Mouse (Mus musculus) heart, embryonic 12.5 days (tissue): ENCODE results near the gene Alyref2. TPM values are rescaled to one million over a fixed set of nuclear protein-coding genes. Genes with fewer than 3 reads are reported as not detected.
"Not testable (repeated sequence)": the region's sequence is repeated elsewhere in the genome, so short reads cannot be mapped to it uniquely, and the experiment has no call there.

Experiments used
- ATAC-seq: fragments of 200-750 bp; cut with Nextera tagmentation; 2 replicates; pipeline ENCODE4 v1.8.0; 2017; ENCODE audit warnings: moderate TSS enrichment, moderate library complexity; ENCODE audit not compliant: insufficient number of reproducible peaks, low FRiP score
- H3K27ac ChIP-seq: fragments of 300-500 bp; sonication (generic); 2 replicates; pipeline ENCODE4 v1.5.1; 2016; ENCODE audit warnings: mild to moderate bottlenecking, moderate library complexity; ENCODE audit not compliant: poor library complexity, severe bottlenecking
- H3K27me3 ChIP-seq: fragments of 300-500 bp; sonication (generic); replicated peaks from 2 replicates; pipeline ENCODE4 v1.6.1; 2016; ENCODE audit warnings: mild to moderate bottlenecking, moderate library complexity
- H3K36me3 ChIP-seq: fragments of 300-500 bp; sonication (generic); 2 replicates; pipeline ENCODE4 v1.6.1; 2016; ENCODE audit warnings: mild to moderate bottlenecking, moderate library complexity
- H3K4me1 ChIP-seq: fragments of 300-500 bp; sonication (generic); replicated peaks from 2 replicates; pipeline ENCODE4 v1.6.1; 2016; ENCODE audit warnings: mild to moderate bottlenecking
- H3K4me2 ChIP-seq: fragments of 300-500 bp; sonication (generic); 2 replicates; pipeline ENCODE4 v1.6.1; 2016; ENCODE audit warnings: mild to moderate bottlenecking, moderate library complexity
- H3K4me3 ChIP-seq: fragments of 300-500 bp; sonication (generic); 2 replicates; pipeline ENCODE4 v1.5.1; 2016; ENCODE audit warnings: mild to moderate bottlenecking
- H3K9ac ChIP-seq: fragments of 300-500 bp; sonication (generic); 2 replicates; pipeline ENCODE4 v1.6.1; 2016; ENCODE audit warnings: mild to moderate bottlenecking, moderate library complexity
- H3K9me3 ChIP-seq: fragments of 300-500 bp; sonication (generic); replicated peaks from 2 replicates; pipeline ENCODE4 v1.6.1; 2016; ENCODE audit warnings: mild to moderate bottlenecking, moderate library complexity
- WGBS: fragments of 180-500 bp; shearing (Covaris S2); methylation state at CpG from one replicate; pipeline ENCODE4 v1.1.7; 2016; 5-methylcytosine and 5-hydroxymethylcytosine counted together
- polyA plus RNA-seq: library from polyadenylated mRNA; unstranded; fragments of >200 nt; fragmentation: Nextera tagmentation; extraction: Ambion mirVana; gene quantifications from 2 replicates; pipeline ENCODE4 v1.2.1, GENCODE M21; 2016

Alyref2 gene
- polyA plus RNA-seq, 1 experiment from 2014 or later = 13.3 TPM

DNA sequence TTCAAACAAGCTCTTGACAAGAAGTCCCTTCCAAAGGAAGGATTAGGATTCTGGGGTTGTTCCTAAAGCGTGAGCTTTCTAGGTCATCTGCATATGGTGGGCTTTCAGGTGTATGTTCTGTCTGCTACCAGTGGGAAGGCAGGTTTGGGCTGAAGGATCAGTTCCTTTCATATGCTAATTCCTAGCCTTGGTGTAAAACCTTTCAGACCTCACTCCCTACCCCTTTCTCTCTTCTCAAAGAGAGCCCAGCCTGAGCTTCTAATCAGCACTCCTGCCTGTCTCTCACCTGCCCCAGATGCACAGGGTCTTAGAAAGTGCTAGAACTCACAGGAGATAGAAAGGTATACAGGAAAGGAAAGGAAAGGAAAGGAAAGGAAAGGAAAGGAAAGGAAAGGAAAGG, 31.8 kb upstream of the Alyref2 start:
- WGBS = 59% methylated on average over 1 of the region's 1 CpGs
- no peak for ATAC-seq
- no peak overlapping the region for H3K4me2 ChIP-seq
- H3K27ac ChIP-seq = no peak overlapping the region
- H3K9me3 ChIP-seq = no peaks in the 10 kb centered on the region
- H3K9ac ChIP-seq = no peak overlapping the region
- H3K27me3 ChIP-seq = no peaks in the 10 kb centered on the region
- H3K4me1 ChIP-seq = peaks cover 15% of the 10 kb centered on the region
- no peaks in the 10 kb centered on the region for H3K36me3 ChIP-seq
- H3K4me3 ChIP-seq = no peak overlapping the region

DNA sequence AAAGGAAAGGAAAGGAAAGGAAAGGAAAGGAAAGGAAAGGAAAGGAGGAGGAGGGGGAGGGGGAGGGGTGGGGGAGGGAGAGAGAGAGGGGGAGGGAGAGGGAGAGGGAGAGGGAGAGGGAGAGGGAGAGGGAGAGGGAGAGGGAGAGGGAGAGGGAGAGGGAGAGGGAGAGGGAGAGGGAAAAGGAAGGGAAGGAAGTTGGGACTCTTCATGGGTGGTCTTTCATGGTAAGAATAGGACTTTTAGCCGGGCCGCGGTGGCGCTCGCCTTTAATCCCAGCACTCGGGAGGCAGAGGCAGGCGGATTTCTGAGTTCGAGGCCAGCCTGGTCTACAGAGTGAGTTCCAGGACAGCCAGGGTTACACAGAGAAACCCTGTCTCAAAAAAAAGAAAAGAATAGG, 31.3 kb upstream of the Alyref2 start:
- H3K9ac ChIP-seq, ATAC-seq, H3K4me3 ChIP-seq, H3K4me2 ChIP-seq, H3K27ac ChIP-seq, H3K36me3 ChIP-seq, H3K9me3 ChIP-seq, H3K27me3 ChIP-seq: not testable (repeated sequence)
- peaks cover 15% of the 10 kb centered on the region for H3K4me1 ChIP-seq
- WGBS = 87% methylated on average over 8 of the region's 8 CpGs

DNA sequence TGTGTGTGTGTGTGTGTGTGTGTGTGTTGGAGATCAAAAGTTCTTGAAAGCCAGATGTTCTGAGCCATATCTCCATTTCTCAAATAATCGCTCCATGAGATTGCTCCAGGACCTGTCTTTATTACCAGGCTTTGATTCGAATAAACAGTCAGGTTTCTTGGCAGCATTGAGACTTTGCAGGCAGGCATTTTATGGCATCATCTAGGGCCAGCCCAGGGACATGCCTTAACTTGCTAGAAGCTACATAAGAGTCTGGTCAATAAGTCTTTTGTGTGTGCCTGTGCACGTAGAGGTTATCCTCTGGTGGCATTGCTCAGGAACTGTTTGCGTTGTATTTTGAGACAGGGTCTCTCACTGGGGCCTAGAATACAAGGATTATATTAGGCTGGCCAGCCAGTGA, 29.8 kb upstream of the Alyref2 start:
- no peak overlapping the region for H3K9ac ChIP-seq
- H3K9me3 ChIP-seq = no peaks in the 10 kb centered on the region
- H3K36me3 ChIP-seq = no peaks in the 10 kb centered on the region
- H3K27me3 ChIP-seq = no peaks in the 10 kb centered on the region
- no peak overlapping the region for H3K27ac ChIP-seq
- ATAC-seq = no peak
- WGBS = 71% methylated on average over 4 of the region's 4 CpGs
- H3K4me1 ChIP-seq = peaks cover 15% of the 10 kb centered on the region
- H3K4me2 ChIP-seq = no peak overlapping the region
- no peak overlapping the region for H3K4me3 ChIP-seq

DNA sequence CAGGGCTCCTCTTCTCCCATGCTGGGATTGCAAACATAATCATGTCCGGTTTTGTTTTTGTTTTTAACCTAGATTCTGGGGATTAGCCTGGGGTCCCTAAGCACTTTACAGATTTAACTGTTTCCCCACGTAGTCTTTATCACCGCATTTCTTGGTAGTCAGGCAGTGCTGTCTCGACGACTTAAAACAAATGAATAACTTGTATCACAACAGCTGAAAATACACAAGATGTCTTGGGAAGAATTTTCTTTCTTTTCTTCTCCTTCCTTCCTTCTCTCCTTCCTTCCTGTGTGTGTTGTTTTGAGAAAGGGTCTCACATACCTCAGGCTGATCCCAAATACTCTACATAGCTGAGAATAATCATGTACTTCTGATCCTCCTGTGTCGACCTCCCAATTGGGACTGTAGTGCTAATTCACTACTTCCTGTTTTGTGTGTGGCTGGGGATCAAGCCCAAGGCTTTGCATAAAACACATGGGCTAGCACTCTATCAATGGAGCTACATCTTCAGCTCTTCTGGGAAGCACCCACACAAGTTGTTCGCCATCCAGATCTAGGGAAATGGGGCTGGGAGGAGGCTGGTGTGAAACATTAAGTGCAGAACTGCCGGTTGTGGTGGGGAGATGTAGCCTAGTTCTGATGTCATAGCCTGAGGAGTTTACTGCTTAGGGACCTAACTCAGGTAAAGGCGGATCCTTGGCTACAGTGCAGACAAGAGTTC, 29.2 kb upstream of the Alyref2 start:
- H3K4me3 ChIP-seq = no peak overlapping the region
- no peak overlapping the region for H3K27ac ChIP-seq
- H3K4me2 ChIP-seq = no peak overlapping the region
- 56% methylated on average over 9 of the region's 9 CpGs for WGBS
- no peak for ATAC-seq
- no peaks in the 10 kb centered on the region for H3K27me3 ChIP-seq
- peaks cover 14% of the 10 kb centered on the region for H3K4me1 ChIP-seq
- no peaks in the 10 kb centered on the region for H3K36me3 ChIP-seq
- H3K9me3 ChIP-seq = no peaks in the 10 kb centered on the region
- H3K9ac ChIP-seq = no peak overlapping the region

DNA sequence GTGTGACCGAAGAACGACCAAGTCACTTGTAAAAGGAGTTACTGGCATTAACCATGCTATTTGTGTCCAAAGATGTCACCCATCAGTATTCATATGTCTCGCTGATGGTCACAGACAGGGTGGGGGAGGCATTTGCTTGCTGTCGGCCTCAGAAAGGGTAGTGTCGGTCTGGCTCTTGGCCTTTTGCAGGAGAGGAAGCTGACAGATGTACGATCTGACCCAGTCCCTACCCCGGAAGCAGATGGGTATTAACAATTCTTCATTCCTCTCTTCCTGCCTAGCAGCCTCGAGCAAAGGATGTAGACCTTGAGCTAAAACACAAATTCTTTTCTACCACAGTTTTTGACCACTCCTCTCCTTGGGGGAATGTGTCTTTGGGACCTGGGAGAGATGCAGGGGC, 26.2 kb upstream of the Alyref2 start:
- H3K36me3 ChIP-seq = no peaks in the 10 kb centered on the region
- 73% methylated on average over 8 of the region's 8 CpGs for WGBS
- H3K4me3 ChIP-seq = no peak overlapping the region
- no peak overlapping the region for H3K9ac ChIP-seq
- H3K9me3 ChIP-seq = peaks cover 6% of the 10 kb centered on the region
- H3K27ac ChIP-seq = no peak overlapping the region
- no peaks in the 10 kb centered on the region for H3K4me1 ChIP-seq
- no peak for ATAC-seq
- H3K4me2 ChIP-seq = no peak overlapping the region
- no peaks in the 10 kb centered on the region for H3K27me3 ChIP-seq

DNA sequence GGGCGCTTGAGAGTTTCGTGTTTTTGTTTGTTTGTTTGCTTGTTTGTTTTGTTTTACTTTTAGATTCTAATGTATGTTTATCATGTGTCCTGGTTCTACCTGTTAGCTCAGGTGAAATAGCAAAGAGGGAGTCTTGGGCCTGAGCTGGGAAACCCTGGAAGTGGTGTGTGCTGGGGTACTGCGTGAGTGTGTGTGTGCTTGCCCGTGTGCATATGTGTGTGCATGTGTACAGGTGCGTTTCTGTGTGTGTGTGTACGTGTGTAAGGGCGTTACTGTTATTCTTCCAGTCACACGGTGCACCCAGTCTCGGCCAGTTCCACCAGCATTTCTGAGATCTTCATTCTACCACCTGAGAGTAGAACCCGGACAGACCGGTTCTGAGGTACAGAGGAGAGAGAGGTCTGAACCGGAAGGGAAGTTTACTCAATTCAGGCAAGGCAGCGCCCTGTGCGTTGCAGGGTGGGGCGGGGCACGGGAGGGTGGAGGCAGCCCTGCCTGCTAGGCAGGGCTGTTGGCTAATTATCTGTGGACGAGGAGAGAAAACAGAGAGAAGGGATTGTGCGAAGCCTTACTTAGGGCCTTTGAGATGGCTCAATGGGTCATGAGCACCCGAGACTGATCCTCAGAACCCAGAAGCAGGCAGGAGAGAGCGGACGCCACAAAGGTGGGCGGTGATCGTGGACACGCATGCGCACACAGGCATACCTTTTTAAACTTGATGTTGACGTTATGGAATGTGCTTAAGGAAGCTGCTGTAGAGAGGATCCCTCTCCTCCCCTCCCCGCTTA, 25.3 kb upstream of the Alyref2 start:
- no peaks in the 10 kb centered on the region for H3K4me1 ChIP-seq
- ATAC-seq = peak; percentile 22; the same call in 1 of the 2 replicates
- H3K36me3 ChIP-seq = no peaks in the 10 kb centered on the region
- no peaks in the 10 kb centered on the region for H3K27me3 ChIP-seq
- H3K4me3 ChIP-seq = peak overlapping the region; percentile 43
- H3K27ac ChIP-seq = no peak overlapping the region
- H3K9ac ChIP-seq = peak overlapping the region; percentile 33; the same call in 1 of the 2 replicates
- H3K4me2 ChIP-seq = peak overlapping the region; percentile 53
- peaks cover 11% of the 10 kb centered on the region for H3K9me3 ChIP-seq
- WGBS = 56% methylated on average over 27 of the region's 27 CpGs

DNA sequence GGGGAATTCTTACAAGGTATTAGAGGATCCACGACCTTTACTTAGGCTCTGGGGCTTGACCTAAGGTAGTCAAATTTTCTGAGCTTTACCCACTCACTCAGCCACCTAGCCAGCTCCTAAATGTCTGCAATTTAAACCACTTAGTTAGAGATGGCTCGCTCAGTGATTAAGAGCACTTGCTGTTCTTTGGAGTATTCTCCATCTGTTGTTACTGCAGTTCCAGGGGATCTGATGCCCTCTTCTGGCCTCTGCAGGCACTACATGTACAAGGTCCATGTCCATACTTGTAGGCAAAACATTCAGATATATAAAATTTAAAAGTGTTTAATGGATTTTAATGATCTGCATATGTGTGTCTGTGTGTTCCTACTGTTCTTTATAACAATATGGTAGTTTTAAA, 24.3 kb upstream of the Alyref2 start:
- no peak for ATAC-seq
- no peak overlapping the region for H3K27ac ChIP-seq
- 59% methylated on average over 2 of the region's 2 CpGs for WGBS

DNA sequence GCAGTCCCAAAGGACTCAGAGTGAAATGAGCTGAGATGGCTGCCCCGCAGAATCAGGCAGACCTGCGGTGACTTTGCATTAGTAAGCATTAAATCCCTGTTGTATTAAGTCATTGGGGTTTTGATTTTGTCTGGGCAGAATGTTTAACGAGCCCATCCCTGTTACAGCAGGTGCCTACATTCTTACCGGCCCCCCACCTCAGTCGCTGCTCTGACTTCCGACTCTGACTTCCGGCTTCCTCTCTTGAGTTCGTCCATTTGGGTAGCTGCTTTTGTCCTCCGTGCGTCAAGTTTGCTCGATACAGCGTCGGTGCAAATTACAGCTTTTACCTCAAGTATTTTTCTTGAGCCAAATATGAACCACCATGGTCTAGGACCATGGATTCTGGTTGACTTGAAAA, 9.0 kb upstream of the Alyref2 start:
- Histone ChIP-seq H3K9me3 (peaks cover 24% of the 10 kb centered on the region), H3K27ac (no peak overlapping the region), H3K9ac (no peak overlapping the region), H3K36me3 (no peaks in the 10 kb centered on the region), H3K4me2 (no peak overlapping the region), H3K4me1 (no peaks in the 10 kb centered on the region), H3K27me3 (no peaks in the 10 kb centered on the region), H3K4me3 (no peak overlapping the region)
- 89% methylated on average over 13 of the region's 13 CpGs for WGBS
- no peak for ATAC-seq

More for the DNA sequence above, 24.3 kb upstream of the Alyref2 start:
- Histone ChIP-seq H3K36me3 (no peaks in the 10 kb centered on the region), H3K4me2 (no peak overlapping the region), H3K9me3 (peaks cover 15% of the 10 kb centered on the region), H3K9ac (no peak overlapping the region), H3K4me3 (no peak overlapping the region), H3K27me3 (no peaks in the 10 kb centered on the region), H3K4me1 (no peaks in the 10 kb centered on the region)

DNA sequence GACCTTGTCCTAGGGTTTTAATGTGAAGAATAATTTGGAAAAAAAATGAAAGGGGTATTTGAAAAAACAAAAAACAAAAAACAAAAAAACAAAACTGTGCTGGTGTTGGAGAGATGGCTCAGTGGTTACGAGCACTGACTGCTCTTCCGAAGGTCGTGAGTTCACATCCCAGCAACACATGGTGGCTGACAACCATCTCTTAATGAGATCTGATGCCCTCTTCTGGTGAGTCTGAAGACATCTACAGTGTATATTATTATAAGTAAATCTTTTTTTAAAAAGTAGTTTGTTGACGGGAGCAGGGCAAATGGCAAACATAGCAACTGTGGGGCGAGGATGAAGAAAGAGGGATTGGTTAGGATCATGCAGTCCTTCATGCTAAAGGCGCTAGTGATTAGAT, 7.9 kb upstream of the Alyref2 start:
- Histone ChIP-seq H3K27me3 (no peaks in the 10 kb centered on the region), H3K36me3 (no peaks in the 10 kb centered on the region), H3K4me1 (no peaks in the 10 kb centered on the region), H3K4me2 (no peak overlapping the region), H3K9ac (no peak overlapping the region), H3K9me3 (peaks cover 20% of the 10 kb centered on the region), H3K27ac (no peak overlapping the region), H3K4me3 (no peak overlapping the region)
- no peak for ATAC-seq
- WGBS = 86% methylated on average over 6 of the region's 6 CpGs

DNA sequence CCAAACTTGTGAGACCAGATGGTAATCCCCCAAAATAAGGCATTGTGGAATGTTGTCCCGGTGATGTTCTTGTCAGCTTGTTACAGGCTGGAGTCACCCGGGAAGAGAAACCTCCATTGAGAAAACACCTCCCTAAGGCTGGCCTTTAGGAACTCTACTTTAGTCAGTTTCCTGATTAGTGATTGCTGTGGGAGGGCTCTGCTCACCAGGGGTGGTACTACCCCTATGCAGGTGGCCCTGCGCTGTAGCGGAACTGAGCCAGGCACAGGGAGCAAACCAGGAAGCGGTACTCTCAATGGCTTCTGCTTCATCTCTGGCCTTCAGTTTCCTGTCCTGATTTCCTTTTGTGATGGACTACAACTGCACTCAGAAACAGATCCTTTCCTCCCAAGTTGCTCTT, 3.4 kb upstream of the Alyref2 start:
- H3K9me3 ChIP-seq = peaks cover 4% of the 10 kb centered on the region
- ATAC-seq = no peak
- H3K4me2 ChIP-seq = no peak overlapping the region
- H3K27me3 ChIP-seq = no peaks in the 10 kb centered on the region
- WGBS = 73% methylated on average over 5 of the region's 5 CpGs
- no peaks in the 10 kb centered on the region for H3K36me3 ChIP-seq
- no peaks in the 10 kb centered on the region; the same call in 1 of the 2 replicates for H3K4me1 ChIP-seq
- H3K9ac ChIP-seq = no peak overlapping the region
- H3K27ac ChIP-seq = no peak overlapping the region
- H3K4me3 ChIP-seq = no peak overlapping the region

DNA sequence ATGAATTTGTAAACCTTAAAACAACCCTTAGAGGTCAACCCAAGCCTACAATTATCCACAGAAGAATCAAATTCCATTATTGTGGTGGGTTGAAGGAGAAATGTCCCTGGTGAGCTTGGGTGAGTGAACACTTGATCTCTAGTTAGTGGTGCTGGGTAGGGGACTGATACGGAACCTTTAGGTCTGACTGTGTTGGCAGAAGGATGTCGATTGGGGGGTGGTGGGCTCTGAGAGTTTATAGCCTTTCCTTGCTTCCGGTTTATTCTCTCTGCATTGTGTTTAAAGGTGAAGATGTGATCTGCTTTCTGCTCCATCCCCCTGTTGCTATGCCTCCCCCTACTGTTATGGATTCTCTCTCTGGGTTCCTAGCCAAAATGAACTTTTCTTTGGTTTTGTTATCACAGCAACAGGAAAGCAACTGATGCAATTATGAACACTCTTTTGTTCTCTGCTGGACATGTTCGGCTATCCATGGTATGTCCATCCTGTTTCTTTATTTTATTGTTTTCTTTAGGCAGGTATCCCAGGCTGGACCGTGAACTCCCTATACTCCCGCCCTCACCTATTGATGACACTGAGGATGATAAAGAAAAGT, 2.2 kb upstream of the Alyref2 start:
- H3K9me3 ChIP-seq = peaks cover 12% of the 10 kb centered on the region
- H3K4me1 ChIP-seq = peaks cover 9% of the 10 kb centered on the region; the same call in 1 of the 2 replicates
- no peaks in the 10 kb centered on the region; the same call in 1 of the 2 replicates for H3K36me3 ChIP-seq
- 57% methylated on average over 6 of the region's 6 CpGs for WGBS
- no peak overlapping the region for H3K27ac ChIP-seq
- H3K4me3 ChIP-seq = no peak overlapping the region
- ATAC-seq = no peak
- H3K27me3 ChIP-seq = no peaks in the 10 kb centered on the region
- no peak overlapping the region for H3K9ac ChIP-seq
- peak overlapping the region; percentile 61; the same call in 1 of the 2 replicates for H3K4me2 ChIP-seq
